In the genomic region with DNA sequence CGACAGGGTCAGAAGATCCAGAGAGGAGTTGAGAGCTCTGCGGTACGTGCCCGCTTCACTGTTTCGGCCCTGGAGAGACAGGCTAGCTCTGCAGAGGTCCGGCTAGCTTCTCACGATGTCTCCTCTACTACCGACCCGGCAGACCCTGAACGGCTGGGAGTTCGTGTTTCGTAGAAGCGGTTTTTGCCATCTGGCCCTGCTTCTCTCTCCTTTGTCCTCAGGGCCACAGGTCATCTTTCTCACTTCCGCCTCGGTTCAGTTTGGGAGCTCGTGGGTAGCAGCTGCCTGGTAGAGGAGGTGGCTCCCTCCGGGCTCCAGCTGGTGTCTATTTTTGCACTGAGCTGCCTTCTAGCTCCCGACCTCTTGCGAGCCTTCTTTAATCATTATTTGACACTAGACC, we compare ENCODE assay signal across 10 mouse cellular contexts. TPM values are rescaled to one million over a fixed set of nuclear protein-coding genes. Genes with fewer than 3 reads are reported as not detected.
DNase-seq lines count a peak whose midpoint lies in the region; ATAC-seq lines count a peak whose summit lies in the region.
"Had no signal": no experiment of that assay in that cellular context is flagged by ENCODE, and none has a peak within 500 bp of the region (broad histone marks: within the 10 kb centered on the region; RNA-seq: fewer than 3 reads in every experiment).

No protein-coding gene starts in this region.

- H3K9me3 ChIP-seq in hindbrain, embryonic 11.5 days (ENCODE audit: control insufficient read depth, low read length), result no peaks in the 10 kb centered on the region
- H3K9me3 ChIP-seq in hindbrain, embryonic 16.5 days (ENCODE audit: control insufficient read depth, low read length), result no peaks in the 10 kb centered on the region
- no peaks in the 10 kb centered on the region for H3K9me3 ChIP-seq in forebrain, embryonic 12.5 days

- no peaks in the 10 kb centered on the region for H3K27me3 ChIP-seq in hindbrain, embryonic 11.5 days (ENCODE audit: control insufficient read depth, insufficient read depth, low read length)
- no peaks in the 10 kb centered on the region for H3K27me3 ChIP-seq in hindbrain, embryonic 16.5 days (replicated peaks; ENCODE audit: control insufficient read depth, insufficient read depth, low read length)
- H3K27me3 ChIP-seq in forebrain, embryonic 12.5 days, result no peaks in the 10 kb centered on the region

- H3K9ac ChIP-seq in hindbrain, embryonic 11.5 days (ENCODE audit: low read depth, low read length), result no peak overlapping the region
- no peak overlapping the region for H3K9ac ChIP-seq in hindbrain, embryonic 16.5 days (ENCODE audit: low read depth, low read length)
- H3K9ac ChIP-seq in forebrain, embryonic 12.5 days, result no peak overlapping the region

- H3K4me2 ChIP-seq in hindbrain, embryonic 11.5 days (replicated peaks; ENCODE audit: low read depth, low read length), result no peak overlapping the region
- H3K4me2 ChIP-seq in hindbrain, embryonic 16.5 days (ENCODE audit: low read length), result no peak overlapping the region
- H3K4me2 ChIP-seq in forebrain, embryonic 12.5 days, result no peak overlapping the region

- peak; percentile 70 for DNase-seq in hindbrain, embryonic 11.5 days (ENCODE audit: low spot score)
- peak; percentile 18 for DNase-seq in ZHBTc4 (ENCODE audit: low read depth, low spot score)
- DNase-seq in gastrocnemius, postnatal 10 days, result peak; percentile 26
- peak; percentile 38 for DNase-seq in lung, postnatal 36 days
- DNase-seq in adrenal gland, postnatal 4 days (ENCODE audit: low spot score in 2 of 2), result no peak
- DNase-seq: layer of hippocampus, postnatal 36 days had no signal

- no peaks in the 10 kb centered on the region for H3K4me1 ChIP-seq in hindbrain, embryonic 11.5 days (replicated peaks; ENCODE audit: control insufficient read depth, insufficient read depth, low read length)
- no peaks in the 10 kb centered on the region; the same call in 1 of the 2 replicates for H3K4me1 ChIP-seq in hindbrain, embryonic 16.5 days (ENCODE audit: control insufficient read depth, insufficient read depth, low read depth, low read length)
- peaks cover 7% of the 10 kb centered on the region; the same call in 1 of the 2 replicates for H3K4me1 ChIP-seq in forebrain, embryonic 12.5 days

- WGBS in hindbrain, embryonic 11.5 days, result 47% methylated on average over 19 of the region's 19 CpGs
- 46% methylated on average over 19 of the region's 19 CpGs for WGBS in hindbrain, embryonic 16.5 days
- 76% methylated on average over 19 of the region's 19 CpGs for WGBS in forebrain, embryonic 12.5 days

- ATAC-seq in hindbrain, embryonic 11.5 days (ENCODE audit: low FRiP score), result peak; percentile 83
- ATAC-seq in hindbrain, embryonic 16.5 days, result no peak
- no peak for ATAC-seq in erythroblast, adult 5-6 weeks (replicated peaks; ENCODE audit: low FRiP score, poor library complexity, severe bottlenecking)
- ATAC-seq in forebrain, embryonic 12.5 days (ENCODE audit: low FRiP score), result no peak

- no peaks in the 10 kb centered on the region for H3K36me3 ChIP-seq in hindbrain, embryonic 11.5 days (ENCODE audit: control insufficient read depth, insufficient read depth, low read length)
- no peaks in the 10 kb centered on the region for H3K36me3 ChIP-seq in hindbrain, embryonic 16.5 days (ENCODE audit: control insufficient read depth, insufficient read depth, low read length)
- no peaks in the 10 kb centered on the region for H3K36me3 ChIP-seq in forebrain, embryonic 12.5 days (replicated peaks)

- no peak overlapping the region for H3K4me3 ChIP-seq in hindbrain, embryonic 11.5 days (ENCODE audit: low read depth, low read length)
- H3K4me3 ChIP-seq in hindbrain, embryonic 16.5 days (ENCODE audit: low read length), result no peak overlapping the region
- H3K4me3 ChIP-seq in forebrain, embryonic 12.5 days (replicated peaks), result no peak overlapping the region

- H3K27ac ChIP-seq in hindbrain, embryonic 11.5 days (ENCODE audit: low read depth, low read length), result peak overlapping the region; percentile 9; the same call in 1 of the 2 replicates
- no peak overlapping the region for H3K27ac ChIP-seq in hindbrain, embryonic 16.5 days (ENCODE audit: low read depth, low read length)
- H3K27ac ChIP-seq in forebrain, embryonic 12.5 days, result no peak overlapping the region
- H3K27ac ChIP-seq: stomach, postnatal 0 days had no signal

RNA-seq across cellular contexts. Expression of a gene that starts 21.7 kb away (rescaled TPM):
- polyA plus RNA-seq in hindbrain, embryonic 11.5 days (2014; fragmentation: Nextera tagmentation; extraction: Ambion mirVana), result 11.7 and 16.4 TPM in 2 replicates
- polyA plus RNA-seq in hindbrain, embryonic 16.5 days (2015; fragmentation: Nextera tagmentation; extraction: Ambion mirVana), result 29.2 and 32.0 TPM in 2 replicates
- 10 to 100 TPM; 12.1 to 13.4 TPM for total RNA-seq in gastrocnemius, postnatal 10 days (2021)
- 0.38 and 1.9 TPM in 2 replicates for total RNA-seq in erythroblast, adult 5-6 weeks (2015; ENCODE audit: low replicate concordance)
- total RNA-seq in erythroblast, adult 5-6 weeks (2017; ENCODE audit: low replicate concordance), result 1.3 TPM in 2 replicates
- polyA plus RNA-seq in forebrain, embryonic 12.5 days (2016; fragmentation: Nextera tagmentation; extraction: Ambion mirVana), result 19.2 and 20.0 TPM in 2 replicates
- total RNA-seq in adrenal gland, postnatal 4 days (2021), result 10 to 100 TPM; 18.3 to 19.9 TPM

RNA-seq across cellular contexts. Expression of a gene that starts 55.2 kb away (rescaled TPM):
- 4.0 and 8.2 TPM in 2 replicates for polyA plus RNA-seq in hindbrain, embryonic 11.5 days (2014; fragmentation: Nextera tagmentation; extraction: Ambion mirVana)
- polyA plus RNA-seq in hindbrain, embryonic 16.5 days (2015; fragmentation: Nextera tagmentation; extraction: Ambion mirVana), result 2.1 and 2.7 TPM in 2 replicates
- 100 to 1,000 TPM; 102 to 121 TPM for total RNA-seq in gastrocnemius, postnatal 10 days (2021)
- total RNA-seq in erythroblast, adult 5-6 weeks (2015; ENCODE audit: low replicate concordance), result 7.5 and 9.8 TPM in 2 replicates
- total RNA-seq in erythroblast, adult 5-6 weeks (2017; ENCODE audit: low replicate concordance), result 4.3 and 7.7 TPM in 2 replicates
- polyA plus RNA-seq in forebrain, embryonic 12.5 days (2016; fragmentation: Nextera tagmentation; extraction: Ambion mirVana), result 4.4 and 5.5 TPM in 2 replicates
- total RNA-seq in adrenal gland, postnatal 4 days (2021), result 10 to 100 TPM; 28.6 to 30.7 TPM

Comparison
In these comparisons a context has a peak if more than half of its experiments do, and no peak if none do; other contexts are left out.
1. DNase-seq: peak in hindbrain, embryonic 11.5 days (single experiment), ZHBTc4 (single experiment), gastrocnemius, postnatal 10 days (single experiment) and lung, postnatal 36 days (single experiment); none in adrenal gland, postnatal 4 days (0 of 2).
2. RNA of a gene that starts 21.7 kb away (total RNA-seq): 18.3 to 19.9 TPM in adrenal gland, postnatal 4 days and 12.1 to 13.4 TPM in gastrocnemius, postnatal 10 days; 0.38 to 1.9 TPM in erythroblast, adult 5-6 weeks; every median in the first group is over 4 times any median in the second.